Mouse (Mus musculus) cerebellum, adult 18-20 months (tissue): ENCODE measurements around the gene Usp5.

ENCODE experiments used
- DNase-seq, 2 experiments: peaks; one replicate each; pipeline ENCODE4 v3.0.0; 2021

Usp5 gene

DNA sequence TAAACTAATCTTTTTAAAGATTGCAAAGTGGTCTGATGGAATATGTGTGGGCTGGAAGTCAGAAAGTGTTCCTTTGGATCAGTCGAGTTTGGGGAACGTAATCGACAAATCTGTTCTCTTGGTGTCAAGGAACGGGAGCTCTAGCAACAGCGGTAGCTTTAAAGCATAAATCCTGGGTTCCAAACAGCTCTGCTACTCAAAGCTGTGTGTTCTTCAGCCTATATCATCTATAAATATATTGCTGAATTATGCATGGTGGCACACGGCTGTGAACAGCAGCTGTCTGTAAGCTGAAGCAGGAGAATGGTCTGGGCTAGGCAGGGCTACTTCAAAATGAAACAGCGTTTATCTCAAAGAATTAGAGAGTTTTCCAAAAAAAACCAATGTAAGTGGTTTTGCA is 48.4 kb downstream of the Usp5 start:
- DNase-seq = peak in 1 of 2 experiments; percentile 0

DNA sequence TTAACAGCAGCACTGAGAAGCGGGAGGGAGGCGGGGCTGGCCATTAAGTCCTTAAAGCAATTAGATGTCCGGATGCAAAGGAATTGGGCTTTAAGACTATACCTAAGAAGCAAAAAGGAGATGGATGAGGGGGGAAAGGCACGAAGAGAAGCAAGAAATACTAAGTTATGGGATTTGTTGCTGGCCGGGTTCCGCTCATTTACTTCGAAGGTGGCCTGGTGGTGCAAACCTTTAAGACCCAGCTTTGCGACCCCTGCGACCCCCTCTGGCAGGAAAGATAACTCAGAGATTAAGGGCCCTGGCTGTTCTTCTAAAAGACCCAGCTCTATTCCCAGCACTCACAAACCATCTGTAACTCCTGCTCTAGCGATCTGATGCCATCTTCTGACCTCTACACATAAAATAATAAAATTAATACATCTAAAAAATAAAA is 49.3 kb downstream of the Usp5 start:
- no peak for DNase-seq

DNA sequence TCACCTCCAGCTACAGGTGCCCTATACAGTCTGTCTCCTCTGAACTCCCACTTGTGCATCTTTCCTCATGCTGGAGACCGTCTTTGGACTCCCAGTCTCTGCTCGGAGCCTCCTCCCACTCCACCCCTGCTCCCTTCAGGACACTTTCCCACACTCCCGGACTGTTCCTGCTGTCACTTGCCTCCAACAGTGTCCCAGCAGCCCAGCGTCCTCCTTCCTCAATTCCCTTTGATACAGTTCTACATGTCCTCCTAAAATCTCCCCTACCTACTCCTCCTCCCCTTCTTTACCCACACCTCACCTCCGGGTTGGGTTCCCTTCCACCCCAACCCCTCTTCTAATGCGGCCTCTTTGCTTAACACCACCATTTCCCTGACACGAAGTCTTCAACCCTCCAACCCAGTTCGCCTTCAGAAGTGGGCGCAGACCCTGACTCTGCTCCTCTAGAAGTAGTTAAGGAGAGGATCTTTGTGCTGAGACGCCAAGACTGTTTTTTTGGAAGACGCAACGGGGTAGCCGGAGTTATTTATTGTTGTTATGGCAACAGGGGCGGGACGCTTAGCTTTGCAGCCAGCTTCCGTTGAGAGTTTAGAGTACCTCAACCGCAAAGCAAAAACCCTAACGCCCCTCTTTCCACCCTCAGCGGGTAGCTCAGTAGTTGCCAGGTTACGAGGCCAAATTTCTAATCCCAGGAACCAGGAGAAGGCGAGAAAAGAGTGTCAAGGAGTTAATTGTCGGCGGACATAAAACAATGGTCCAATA is 49.9 kb downstream of the Usp5 start, which contains the start of gene Lrrc23:
Gene Lrrc23, minus strand, starts transcription at position 506 of the 762 bp plus-strand sequence.
- DNase-seq = peak; percentile 29 to 40

DNA sequence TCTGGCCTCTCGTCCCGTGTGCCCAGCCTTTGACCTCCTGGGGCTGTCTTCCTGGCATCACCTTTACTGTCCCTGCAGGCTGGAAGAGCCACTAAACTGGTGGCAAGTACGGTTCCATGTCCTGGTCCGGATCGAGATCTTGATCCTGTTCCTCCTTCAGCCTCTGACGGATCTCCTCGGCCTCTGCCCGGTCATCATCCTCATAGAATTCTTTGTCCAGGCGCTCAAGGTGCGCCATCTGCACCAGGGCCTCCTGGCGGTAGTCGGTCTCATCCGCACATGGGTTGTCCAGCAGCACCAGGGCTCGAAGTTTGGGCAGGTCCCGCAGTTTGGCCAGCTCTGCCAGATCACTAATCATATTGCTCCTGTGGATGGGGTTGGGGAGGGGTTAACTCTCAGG is 58.8 kb downstream of the Usp5 start:
- peak; percentile 56 to 62 for DNase-seq

DNA sequence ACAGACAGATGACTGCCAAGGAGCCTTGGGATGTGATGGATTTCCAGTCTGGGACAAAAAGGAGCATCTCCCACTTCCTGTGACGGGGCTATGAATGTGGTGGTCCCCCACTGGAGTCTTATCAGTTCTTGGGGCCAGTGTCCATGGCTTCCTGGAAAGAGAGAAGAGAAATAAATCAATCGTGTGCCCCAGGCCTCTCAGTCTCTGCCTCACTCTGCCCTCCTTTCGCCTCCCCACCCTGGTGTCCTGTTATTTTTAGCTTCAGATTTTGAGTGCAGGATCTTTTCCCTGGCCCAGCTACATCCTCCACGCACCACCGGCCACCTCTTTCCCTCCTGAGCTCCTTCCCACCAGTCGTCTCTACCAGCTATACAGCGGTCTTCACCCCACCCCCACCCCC is 59.3 kb downstream of the Usp5 start:
- peak; percentile 43 to 54 for DNase-seq

DNA sequence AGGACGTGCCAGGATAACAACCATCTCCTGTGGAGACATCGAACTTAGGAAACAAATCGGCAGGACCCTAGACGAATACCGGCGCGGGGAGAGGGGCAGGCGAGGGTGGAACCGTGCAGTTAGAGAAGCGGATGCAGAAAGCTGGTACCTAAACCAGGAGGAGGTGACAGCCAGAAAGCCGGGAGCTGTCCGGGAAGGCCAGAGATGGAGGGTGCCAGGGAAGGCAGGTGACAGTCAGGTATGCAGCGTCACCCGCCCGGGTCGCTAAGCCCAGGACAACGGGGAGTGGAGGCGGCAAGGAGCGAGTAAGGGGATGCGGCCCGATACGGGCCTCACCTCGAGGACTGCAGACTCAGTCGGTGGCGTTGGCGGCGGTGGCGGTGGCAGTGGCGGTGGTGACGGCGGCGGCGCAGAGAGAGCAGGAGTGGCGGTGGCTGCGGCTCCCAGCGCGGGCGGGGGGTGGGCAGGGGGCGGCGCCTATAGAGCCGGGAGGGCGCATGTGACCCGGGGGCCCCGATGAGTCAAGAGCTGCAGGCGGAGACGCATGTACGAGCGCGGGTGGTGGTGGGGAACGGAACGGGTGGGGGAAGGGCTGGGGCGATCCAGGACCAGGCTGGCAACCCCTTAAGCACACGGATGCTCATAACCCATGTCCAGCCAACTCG is 60.1 kb downstream of the Usp5 start, which contains the start of gene Eno2:
Gene Eno2, minus strand, starts transcription at position 573 of the 665 bp plus-strand sequence.
- DNase-seq = peak; percentile 83 to 84

DNA sequence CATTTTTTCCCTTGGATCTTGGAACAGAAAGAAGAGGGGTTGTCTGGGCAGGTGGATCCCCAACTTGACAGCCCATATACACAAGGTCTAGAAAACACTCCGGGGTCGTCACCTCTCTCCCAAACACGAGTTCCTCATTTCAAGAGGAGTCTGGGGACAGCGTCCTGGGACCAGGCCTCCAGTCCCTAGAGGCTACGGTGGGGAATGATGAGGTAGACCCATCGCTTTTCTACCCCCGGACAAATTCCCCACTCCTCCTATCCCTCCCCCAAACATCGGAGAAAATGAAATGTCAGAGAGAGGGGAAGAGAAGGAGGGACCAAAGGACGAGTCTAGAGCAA is 60.6 kb downstream of the Usp5 start:
- DNase-seq = no peak

DNA sequence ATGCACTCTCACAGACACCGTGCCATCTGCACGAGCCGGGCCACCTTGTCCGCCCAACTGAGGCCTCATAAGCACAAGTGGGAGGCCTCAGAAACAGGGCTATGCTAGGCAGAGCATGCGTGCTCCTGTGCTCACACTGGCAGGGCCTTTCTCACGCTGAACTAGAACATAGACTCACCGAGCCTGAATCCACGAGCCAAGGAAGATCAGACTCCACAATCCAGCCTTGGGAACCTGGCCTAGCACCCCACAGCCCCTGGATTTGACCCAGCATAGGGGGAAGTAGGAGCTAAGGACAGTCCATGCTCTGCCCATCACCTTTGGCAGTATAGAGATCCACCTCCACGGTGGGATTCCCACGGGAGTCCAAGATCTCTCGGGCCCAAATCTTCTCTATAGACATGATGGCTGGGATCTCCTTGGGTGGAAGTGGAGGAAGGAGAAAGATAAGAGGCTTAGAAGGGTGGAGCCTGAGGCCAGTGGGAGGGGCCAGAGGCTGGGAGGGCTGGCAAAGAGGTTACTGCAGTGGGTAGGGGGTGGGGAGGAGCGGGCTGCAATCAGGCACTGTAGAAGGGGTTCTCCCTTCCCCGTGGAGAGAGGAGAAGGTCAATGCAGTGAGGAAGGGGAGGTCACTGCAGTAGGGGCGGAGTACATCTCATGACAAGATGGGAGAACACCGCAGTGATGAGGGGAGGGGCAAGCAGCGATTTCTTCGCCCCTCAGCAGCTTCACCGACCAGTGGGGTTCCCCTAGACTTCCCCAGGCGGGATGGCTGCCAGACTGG is 61.2 kb downstream of the Usp5 start:
- DNase-seq = peak; percentile 74 to 77

DNA sequence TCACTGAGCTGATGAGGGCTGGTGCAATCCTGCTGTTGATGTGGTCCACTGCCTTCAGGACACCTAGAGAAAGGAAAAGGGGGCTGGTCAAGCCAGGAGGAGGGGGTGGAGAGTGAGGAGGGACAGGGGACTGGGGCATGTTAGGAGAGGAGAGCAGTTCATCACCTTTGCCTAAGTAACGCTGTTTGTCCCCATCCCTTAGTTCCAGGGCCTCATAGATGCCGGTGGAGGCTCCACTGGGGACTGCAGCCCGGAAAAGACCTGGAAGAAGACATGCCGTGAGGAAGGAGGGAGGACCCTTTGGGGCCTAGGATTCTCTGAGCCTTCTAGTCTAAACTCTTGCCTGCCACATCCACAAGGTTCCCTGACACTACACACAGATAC is 61.8 kb downstream of the Usp5 start:
- DNase-seq = no peak

DNA sequence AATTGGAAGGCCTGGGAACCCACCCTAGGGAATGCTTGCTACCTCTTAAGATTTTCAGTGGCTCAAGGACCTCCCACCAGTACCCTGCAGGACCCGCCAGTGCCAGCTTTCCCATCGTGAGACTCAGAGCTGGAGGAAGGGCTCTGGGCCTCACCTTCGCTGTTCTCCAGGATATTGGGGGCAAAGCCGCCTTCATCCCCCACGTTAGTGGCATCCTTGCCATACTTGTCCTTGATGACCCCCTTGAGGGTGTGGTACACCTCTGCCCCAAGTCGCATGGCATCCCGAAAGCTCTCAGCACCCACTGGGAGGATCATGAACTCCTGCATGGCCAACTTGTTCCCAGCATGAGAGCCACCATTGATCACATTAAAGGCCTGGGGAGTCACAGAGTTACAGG is 63.3 kb downstream of the Usp5 start:
- no peak for DNase-seq
